Mouse (Mus musculus) liver (tissue): ENCODE measurements around the gene Olfr1089.

Source experiments
- DNase-seq: peaks from one replicate; pipeline ENCODE4 v3.0.0-alpha.2; 2020; ENCODE audit warnings: mixed read lengths

Gene Olfr1089

DNA sequence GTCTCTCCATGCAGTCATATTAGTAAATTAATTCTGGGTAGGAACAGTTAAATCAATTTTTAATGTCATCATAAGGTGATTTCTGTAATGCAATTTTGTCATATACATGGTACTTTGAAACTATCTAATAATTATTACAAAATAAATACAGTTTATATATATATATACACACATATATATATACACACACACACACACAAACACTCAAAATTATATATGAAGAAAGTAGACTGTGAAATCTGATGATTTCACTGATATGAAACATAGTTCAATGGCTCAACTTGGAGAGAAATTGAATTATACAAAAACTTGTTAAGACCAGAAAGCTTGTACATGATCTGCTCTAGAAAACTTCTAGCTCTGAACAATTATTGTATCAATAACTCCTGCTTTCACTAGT is at the start of gene Olfr1089:
Gene Olfr1089, minus strand, starts transcription at position 101 of the 400 bp plus-strand sequence.
- no peak for DNase-seq

DNA sequence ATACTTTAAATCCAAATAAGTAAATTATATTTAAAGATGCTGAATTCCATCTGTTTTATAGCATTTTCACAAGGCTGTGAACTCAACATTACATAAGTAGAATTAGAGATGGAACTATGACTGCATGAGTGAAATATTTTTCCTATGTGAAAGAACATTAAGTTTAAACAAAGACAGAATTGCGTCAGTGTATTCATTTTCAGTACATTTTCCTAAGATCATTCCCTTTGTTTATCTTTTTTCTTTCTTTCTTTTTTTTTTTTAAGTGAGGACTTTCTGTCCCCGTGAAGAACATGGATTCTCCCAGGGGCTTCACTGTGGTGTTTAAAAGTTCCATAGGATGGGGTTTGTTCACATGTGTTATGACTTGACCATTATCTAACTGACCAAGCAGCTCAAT is 48.7 kb upstream of the Olfr1089 start, which contains the start of gene Olfr1093:
Gene Olfr1093, plus strand, starts transcription at position 301 of the 400 bp plus-strand sequence.
- DNase-seq = no peak

DNA sequence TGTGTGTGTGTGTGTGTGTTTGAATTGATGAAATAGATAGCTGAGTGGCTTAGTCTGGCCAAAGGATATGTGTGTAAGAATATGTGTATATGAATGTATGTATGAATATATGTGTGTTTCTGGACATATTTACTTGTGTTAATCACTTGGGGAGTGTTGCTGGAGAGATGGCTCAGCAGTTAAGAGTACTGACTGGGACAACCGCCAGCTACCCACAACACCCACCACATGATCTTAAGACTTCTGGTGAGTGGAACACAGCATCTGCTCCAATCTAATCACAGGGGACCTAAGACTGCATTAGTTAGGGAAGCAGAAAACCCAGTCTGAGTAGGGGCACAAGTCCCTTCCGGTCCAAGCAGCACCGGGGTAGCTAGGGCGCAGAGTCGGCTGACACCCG is 27.5 kb upstream of the Olfr1089 start:
- DNase-seq = no peak

GRCm38 (mm10) chr2:86758893-86759292 is 25.4 kb upstream of the Olfr1089 start, which contains the start of gene Olfr1090:
TSS of gene Olfr1090 (minus strand) at chr2:86758993.
- DNase-seq = no peak

GRCm38 (mm10) chr2:86698295-86698694 is 35.2 kb downstream of the Olfr1089 start, which contains the start of gene Olfr1087:
TSS of gene Olfr1087 (minus strand) at chr2:86698395.
- no peak for DNase-seq
